Mouse (Mus musculus): Measurements from ENCODE around the gene 4933416C03Rik.

4933416C03Rik gene

GRCm38 (mm10) chr10:116079396-116079795 is 34.3 kb downstream of the 4933416C03Rik start:
- intact Hi-C loops (cut with DNase I): no loop called here

GRCm38 (mm10) chr10:116078636-116079035 is 35.1 kb downstream of the 4933416C03Rik start:
- intact Hi-C loops (cut with DNase I): no loop called here

- intact Hi-C loops (cut with DNase I): no loop called here
These were observed 37.8 kb downstream of the 4933416C03Rik start for GRCm38 (mm10) chr10:116075954-116076353.

Data from adrenal gland (tissue).